Mouse (Mus musculus) hindbrain, embryonic 10.5 days (tissue): ENCODE results near the gene Gm10135. TPM values are rescaled to one million over a fixed set of nuclear protein-coding genes. Genes with fewer than 3 reads are reported as not detected.
A peak's percentile ranks its signal among the peaks of the same experiment; 100 is the strongest.
"Not testable (repeated sequence)": the region's sequence is repeated elsewhere in the genome, so short reads cannot be mapped to it uniquely, and the experiment has no call there.

Source experiments
- DNase-seq: peaks from one replicate; pipeline ENCODE4 v3.0.0-alpha.2; 2017; ENCODE audit warnings: low spot score
- H3K27ac ChIP-seq: fragments of 300-500 bp; sonication (generic); 2 replicates; pipeline ENCODE4 v1.5.1; 2016; ENCODE audit warnings: mild to moderate bottlenecking, moderate library complexity
- H3K27me3 ChIP-seq: fragments of 300-500 bp; sonication (generic); 2 replicates; pipeline ENCODE4 v1.6.1; 2016; ENCODE audit warnings: mild to moderate bottlenecking; ENCODE audit not compliant: poor library complexity, insufficient read depth, severe bottlenecking
- H3K36me3 ChIP-seq: fragments of 300-500 bp; sonication (generic); 2 replicates; pipeline ENCODE4 v1.6.1; 2016; ENCODE audit warnings: mild to moderate bottlenecking, moderate library complexity
- H3K4me1 ChIP-seq: fragments of 300-500 bp; sonication (generic); replicated peaks from 2 replicates; pipeline ENCODE4 v1.6.1; 2016; ENCODE audit warnings: mild to moderate bottlenecking
- H3K4me3 ChIP-seq: fragments of 300-500 bp; sonication (generic); 2 replicates; pipeline ENCODE4 v1.5.1; 2016; ENCODE audit warnings: mild to moderate bottlenecking, moderate library complexity
- H3K9me3 ChIP-seq: fragments of 300-500 bp; sonication (generic); 2 replicates; pipeline ENCODE4 v1.6.1; 2016; ENCODE audit warnings: mild to moderate bottlenecking, moderate library complexity
- WGBS: fragments of 180-500 bp; shearing (Covaris S2); methylation state at CpG from one replicate; pipeline ENCODE4 v1.1.7; 2016; 5-methylcytosine and 5-hydroxymethylcytosine counted together
- polyA plus RNA-seq: library from polyadenylated mRNA; unstranded; fragments of >200 nt; fragmentation: Nextera tagmentation; extraction: Ambion mirVana; gene quantifications from 2 replicates; pipeline ENCODE4 v1.2.1, GENCODE M21; 2016

Gene Gm10135
- not detected in 2 replicates for polyA plus RNA-seq

- H3K36me3 ChIP-seq: peaks cover 75% of the 10 kb centered on the region
- H3K4me3 ChIP-seq: no peak within 1 kb of the TSS
- H3K4me1 ChIP-seq: peaks cover 5% of the 10 kb centered on the region; the same call in 1 of the 2 replicates
- WGBS: 96% methylated on average over 7 of the region's 7 CpGs
- no peak within 1 kb of the TSS for H3K27ac ChIP-seq
- no peaks in the 10 kb centered on the region for H3K9me3 ChIP-seq
- no peaks in the 10 kb centered on the region for H3K27me3 ChIP-seq
- DNase-seq: no peak
Measured at GRCm38 (mm10) chr5:72974602-72975001, at the start of gene Gm10135. Gene Gm10135 (minus strand): TSS chr5:72974702.

GRCm38 (mm10) chr5:73023801-73024200 lies 49.3 kb upstream of the Gm10135 start:
- Histone ChIP-seq H3K9me3 (no peaks in the 10 kb centered on the region), H3K27ac (no peak overlapping the region), H3K4me1 (no peaks in the 10 kb centered on the region), H3K4me3 (no peak overlapping the region), H3K27me3 (no peaks in the 10 kb centered on the region), H3K36me3 (peaks cover 61% of the 10 kb centered on the region)
- 95% methylated on average over 13 of the region's 13 CpGs for WGBS
- DNase-seq: no peak

- H3K27ac ChIP-seq: no peak overlapping the region
- H3K4me1 ChIP-seq: peaks cover 10% of the 10 kb centered on the region
- 54% methylated on average over 9 of the region's 9 CpGs for WGBS
- H3K36me3 ChIP-seq: no peaks in the 10 kb centered on the region
- no peaks in the 10 kb centered on the region for H3K9me3 ChIP-seq
- DNase-seq: no peak
- peaks cover 48% of the 10 kb centered on the region for H3K27me3 ChIP-seq
- no peak overlapping the region for H3K4me3 ChIP-seq
Measured at GRCm38 (mm10) chr5:73014745-73015144, 40.2 kb upstream of the Gm10135 start.

- WGBS: 2% methylated on average over 53 of the region's 65 CpGs
- Histone ChIP-seq H3K27me3 (peaks cover 50% of the 10 kb centered on the region), H3K4me3 (peak overlapping the region; percentile 52), H3K27ac (peak overlapping the region; percentile 45; the same call in 1 of the 2 replicates), H3K4me1 (peaks cover 10% of the 10 kb centered on the region)
- not testable (repeated sequence) for H3K9me3 ChIP-seq, H3K36me3 ChIP-seq
- peak; percentile 40 for DNase-seq
Measured at GRCm38 (mm10) chr5:73013611-73014287, 39.2 kb upstream of the Gm10135 start.

- peak; percentile 10 for DNase-seq
- not testable (repeated sequence) for H3K9me3 ChIP-seq, H3K36me3 ChIP-seq, H3K27ac ChIP-seq
- peaks cover 10% of the 10 kb centered on the region for H3K4me1 ChIP-seq
- H3K4me3 ChIP-seq: peak overlapping the region; percentile 52
- 21% methylated on average over 27 of the region's 27 CpGs for WGBS
- H3K27me3 ChIP-seq: peaks cover 57% of the 10 kb centered on the region
Measured at GRCm38 (mm10) chr5:73012884-73013610, 38.5 kb upstream of the Gm10135 start.

- H3K9me3 ChIP-seq, H3K4me3 ChIP-seq, H3K27ac ChIP-seq, H3K36me3 ChIP-seq, DNase-seq: not testable (repeated sequence)
- H3K27me3 ChIP-seq: peaks cover 66% of the 10 kb centered on the region
- peaks cover 18% of the 10 kb centered on the region for H3K4me1 ChIP-seq
- WGBS: 93% methylated on average over 16 of the region's 16 CpGs
Measured at GRCm38 (mm10) chr5:73011806-73012205, 37.3 kb upstream of the Gm10135 start.

GRCm38 (mm10) chr5:73008230-73008629 lies 33.7 kb upstream of the Gm10135 start:
- Histone ChIP-seq H3K4me1 (peaks cover 11% of the 10 kb centered on the region), H3K27me3 (peaks cover 60% of the 10 kb centered on the region)
- not testable (repeated sequence) for H3K4me3 ChIP-seq, H3K36me3 ChIP-seq, H3K27ac ChIP-seq, H3K9me3 ChIP-seq
- 42% methylated on average over 8 of the region's 8 CpGs for WGBS
- peak; percentile 34 for DNase-seq

- Histone ChIP-seq H3K36me3 (no peaks in the 10 kb centered on the region), H3K9me3 (no peaks in the 10 kb centered on the region), H3K27me3 (peaks cover 53% of the 10 kb centered on the region), H3K4me1 (peaks cover 10% of the 10 kb centered on the region), H3K4me3 (peak overlapping the region; percentile 55), H3K27ac (0 out of 2 replicates have a peak overlapping the region, but pooled peaks have one; percentile 53)
- WGBS: 49% methylated on average over 5 of the region's 5 CpGs
- no peak for DNase-seq
Measured at GRCm38 (mm10) chr5:73007582-73007959, 33.1 kb upstream of the Gm10135 start.

- WGBS: 8% methylated on average over 65 of the region's 65 CpGs
- peak; percentile 54 for DNase-seq
- no peaks in the 10 kb centered on the region for H3K36me3 ChIP-seq
- H3K27me3 ChIP-seq: peaks cover 48% of the 10 kb centered on the region
- no peaks in the 10 kb centered on the region for H3K9me3 ChIP-seq
- H3K4me1 ChIP-seq: peaks cover 10% of the 10 kb centered on the region
- peak within 1 kb of the TSS; percentile 55 for H3K4me3 ChIP-seq
- peak within 1 kb of the TSS; percentile 53; the same call in 1 of the 2 replicates for H3K27ac ChIP-seq
Measured at GRCm38 (mm10) chr5:73006784-73007581, 32.5 kb upstream of the Gm10135 start, which contains the start of gene Slc10a4. Gene Slc10a4 (plus strand): TSS chr5:73006883.

GRCm38 (mm10) chr5:73004046-73004445 lies 29.5 kb upstream of the Gm10135 start:
- Histone ChIP-seq H3K4me3 (no peak overlapping the region), H3K27me3 (peaks cover 42% of the 10 kb centered on the region), H3K36me3 (no peaks in the 10 kb centered on the region), H3K9me3 (no peaks in the 10 kb centered on the region), H3K27ac (no peak overlapping the region), H3K4me1 (peaks cover 10% of the 10 kb centered on the region)
- DNase-seq: no peak
- 89% methylated on average over 5 of the region's 5 CpGs for WGBS

- not testable (repeated sequence) for DNase-seq, H3K4me3 ChIP-seq, H3K27ac ChIP-seq, H3K9me3 ChIP-seq, H3K36me3 ChIP-seq, H3K27me3 ChIP-seq
- 89% methylated on average over 1 of the region's 1 CpGs for WGBS
- H3K4me1 ChIP-seq: peaks cover 22% of the 10 kb centered on the region
Measured at GRCm38 (mm10) chr5:72998546-72998945, 24.0 kb upstream of the Gm10135 start.

GRCm38 (mm10) chr5:72995379-72995778 lies 20.9 kb upstream of the Gm10135 start:
- WGBS: 19% methylated on average over 10 of the region's 10 CpGs

More at GRCm38 (mm10) chr5:72995379-72995778, 20.9 kb upstream of the Gm10135 start:
- DNase-seq: peak; percentile 57
- H3K27me3 ChIP-seq: no peaks in the 10 kb centered on the region
- H3K36me3 ChIP-seq: no peaks in the 10 kb centered on the region
- H3K27ac ChIP-seq: peak overlapping the region; percentile 78; the same call in 1 of the 2 replicates
- peaks cover 30% of the 10 kb centered on the region for H3K4me1 ChIP-seq
- no peaks in the 10 kb centered on the region for H3K9me3 ChIP-seq
- H3K4me3 ChIP-seq: no peak overlapping the region
